Mouse (Mus musculus) heart, embryonic 14.5 days (tissue): ENCODE measurements at regions not wholly inside any gene's neighbourhood (a gene's known extent, or its start where the extent isn't known, plus 50 kb on each side); places are given as distances from the start of the nearest gene placed in this dataset.

ENCODE experiments used
- ATAC-seq: fragments of 200-750 bp; cut with Nextera tagmentation; 2 replicates; pipeline ENCODE4 v1.8.0; 2017; ENCODE audit warnings: low read depth, moderate TSS enrichment; ENCODE audit not compliant: insufficient number of reproducible peaks, insufficient read depth, low FRiP score
- H3K27ac ChIP-seq, 2 experiments: fragments of 200-500 bp in 1 of 2; fragments of 300-500 bp in 1 of 2; sonication (generic) in 1 of 2; replicated peaks in 1 of 2; 2 replicates each; pipeline ENCODE4 v1.5.1; 2012 to 2014; ENCODE audit warnings: low read depth in 2 of 2, low read length in 2 of 2, control low read depth in 1 of 2, mild to moderate bottlenecking in 1 of 2, mixed read lengths in 1 of 2; ENCODE audit not compliant: control insufficient read depth in 1 of 2, insufficient read depth in 1 of 2
- H3K27me3 ChIP-seq: fragments of 300-500 bp; sonication (generic); 2 replicates; pipeline ENCODE4 v1.6.1; 2014; ENCODE audit warnings: mild to moderate bottlenecking, low read length, control low read depth; ENCODE audit not compliant: control insufficient read depth, insufficient read depth
- H3K36me3 ChIP-seq: fragments of 300-500 bp; sonication (generic); 2 replicates; pipeline ENCODE4 v1.6.1; 2014; ENCODE audit warnings: mild to moderate bottlenecking, control low read depth, low read length, mixed read lengths; ENCODE audit not compliant: control insufficient read depth, insufficient read depth
- H3K4me1 ChIP-seq, 2 experiments: fragments of 200-500 bp in 1 of 2; fragments of 300-500 bp in 1 of 2; sonication (generic) in 1 of 2; 2 replicates each; pipeline ENCODE4 v1.6.1; 2012 to 2014; ENCODE audit warnings: low read length in 2 of 2, control low read depth in 1 of 2, mixed read lengths in 1 of 2; ENCODE audit not compliant: control insufficient read depth in 2 of 2, insufficient read depth in 2 of 2
- H3K4me2 ChIP-seq: fragments of 300-500 bp; sonication (generic); 2 replicates; pipeline ENCODE4 v1.6.1; 2014; ENCODE audit warnings: mild to moderate bottlenecking, low read length
- H3K4me3 ChIP-seq, 2 experiments: fragments of 200-500 bp in 1 of 2; fragments of 300-500 bp in 1 of 2; sonication (generic) in 1 of 2; 2 replicates each; pipeline ENCODE4 v1.5.1; 2012 to 2014; ENCODE audit warnings: low read length in 2 of 2, mild to moderate bottlenecking in 2 of 2, control low read depth in 1 of 2, low read depth in 1 of 2, moderate library complexity in 1 of 2; ENCODE audit not compliant: control insufficient read depth in 1 of 2, insufficient read depth in 1 of 2
- H3K9ac ChIP-seq: fragments of 300-500 bp; sonication (generic); 2 replicates; pipeline ENCODE4 v1.6.1; 2014; ENCODE audit warnings: mild to moderate bottlenecking, low read length
- H3K9me3 ChIP-seq: fragments of 300-500 bp; sonication (generic); 2 replicates; pipeline ENCODE4 v1.6.1; 2016; ENCODE audit warnings: low read length, control low read depth; ENCODE audit not compliant: control insufficient read depth
- WGBS: fragments of 180-500 bp; shearing (Covaris S2); extraction: QIAGEN DNeasy Blood & Tissue Kit; methylation state at CpG from one replicate; pipeline ENCODE4 v1.1.7; 2014; 5-methylcytosine and 5-hydroxymethylcytosine counted together

- H3K27me3 ChIP-seq: no peaks in the 10 kb centered on the region
- no peak overlapping the region for H3K27ac ChIP-seq
- H3K9me3 ChIP-seq: no peaks in the 10 kb centered on the region
- ATAC-seq: no peak
- 93% methylated on average over 3 of the region's 3 CpGs for WGBS
- H3K4me1 ChIP-seq: peaks cover 0 to 3% of the 10 kb centered on the region in 2 experiments; a peak in 2 of 4 replicates
- H3K36me3 ChIP-seq: no peaks in the 10 kb centered on the region
- no peak overlapping the region for H3K4me3 ChIP-seq
- H3K9ac ChIP-seq: no peak overlapping the region
- no peak overlapping the region for H3K4me2 ChIP-seq
Measured at GRCm38 (mm10) chr2:11396835-11397234, 157.0 kb downstream of the Pfkfb3 start.

- no peaks in the 10 kb centered on the region for H3K36me3 ChIP-seq
- 58% methylated on average over 4 of the region's 5 CpGs for WGBS
- no peak overlapping the region for H3K4me3 ChIP-seq
- ATAC-seq: no peak
- no peak overlapping the region for H3K9ac ChIP-seq
- no peak overlapping the region for H3K4me2 ChIP-seq
- peaks cover 0 to 3% of the 10 kb centered on the region in 2 experiments; a peak in 1 of 4 replicates for H3K4me1 ChIP-seq
- H3K27me3 ChIP-seq: no peaks in the 10 kb centered on the region
- H3K27ac ChIP-seq: no peak overlapping the region
- H3K9me3 ChIP-seq: no peaks in the 10 kb centered on the region
Measured at GRCm38 (mm10) chr2:11394675-11395349, 159.1 kb downstream of the Pfkfb3 start.

GRCm38 (mm10) chr2:11391725-11392124, 162.2 kb downstream of the Pfkfb3 start:
- Histone ChIP-seq H3K36me3 (no peaks in the 10 kb centered on the region), H3K4me3 (no peak overlapping the region), H3K27ac (no peak overlapping the region), H3K27me3 (no peaks in the 10 kb centered on the region), H3K4me1 (no peaks in the 10 kb centered on the region), H3K9me3 (no peaks in the 10 kb centered on the region), H3K9ac (no peak overlapping the region), H3K4me2 (no peak overlapping the region)
- WGBS: 68% methylated on average over 6 of the region's 6 CpGs
- no peak for ATAC-seq

- 48% methylated on average over 6 of the region's 6 CpGs for whole genome bisulfite sequencing
- no peak overlapping the region for H3K27ac ChIP-seq
- no peak overlapping the region for H3K9ac ChIP-seq
- no peaks in the 10 kb centered on the region for H3K27me3 ChIP-seq
- H3K4me1 ChIP-seq: no peaks in the 10 kb centered on the region
- H3K4me2 ChIP-seq: no peak overlapping the region
- ATAC-seq: no peak
- no peaks in the 10 kb centered on the region for H3K9me3 ChIP-seq
- no peak overlapping the region for H3K4me3 ChIP-seq
- H3K36me3 ChIP-seq: no peaks in the 10 kb centered on the region
Measured at GRCm38 (mm10) chr2:11390667-11391334, 163.1 kb downstream of the Pfkfb3 start.

- WGBS: 89% methylated on average over 2 of the region's 2 CpGs
- no peaks in the 10 kb centered on the region for H3K4me1 ChIP-seq
- no peak overlapping the region for H3K9ac ChIP-seq
- no peaks in the 10 kb centered on the region for H3K9me3 ChIP-seq
- no peak overlapping the region for H3K4me3 ChIP-seq
- no peaks in the 10 kb centered on the region for H3K27me3 ChIP-seq
- no peak overlapping the region for H3K4me2 ChIP-seq
- no peaks in the 10 kb centered on the region for H3K36me3 ChIP-seq
- no peak overlapping the region for H3K27ac ChIP-seq
- no peak for ATAC-seq
Measured at GRCm38 (mm10) chr2:11387623-11388022, 166.3 kb downstream of the Pfkfb3 start.

- WGBS: 54% methylated on average over 2 of the region's 2 CpGs
- H3K4me2 ChIP-seq: no peak overlapping the region
- H3K4me1 ChIP-seq: no peaks in the 10 kb centered on the region
- H3K9me3 ChIP-seq: no peaks in the 10 kb centered on the region
- H3K4me3 ChIP-seq: no peak overlapping the region
- H3K27ac ChIP-seq: no peak overlapping the region
- no peaks in the 10 kb centered on the region for H3K36me3 ChIP-seq
- H3K9ac ChIP-seq: no peak overlapping the region
- H3K27me3 ChIP-seq: no peaks in the 10 kb centered on the region
- no peak for ATAC-seq
Measured at GRCm38 (mm10) chr2:11383815-11384214, 170.1 kb downstream of the Pfkfb3 start.

- H3K9ac ChIP-seq: no peak overlapping the region
- H3K36me3 ChIP-seq: no peaks in the 10 kb centered on the region
- H3K4me2 ChIP-seq: no peak overlapping the region
- H3K27me3 ChIP-seq: no peaks in the 10 kb centered on the region
- 32% methylated on average over 2 of the region's 2 CpGs for WGBS
- H3K27ac ChIP-seq: no peak overlapping the region
- ATAC-seq: no peak
- no peaks in the 10 kb centered on the region for H3K9me3 ChIP-seq
- no peak overlapping the region for H3K4me3 ChIP-seq
- no peaks in the 10 kb centered on the region for H3K4me1 ChIP-seq
Measured at GRCm38 (mm10) chr2:11377213-11377612, 176.7 kb downstream of the Pfkfb3 start.
